Mouse (Mus musculus): ENCODE data around the gene Clcn5.

The Clcn5 gene

GRCm38 (mm10) chrX:7319089-7319721 lies at the start of gene Clcn5:
TSS of gene Clcn5 (minus strand) at chrX:7319358.
- DNase-seq (ENCODE audit: low spot score in 2 of 2), result peak; percentile 76 to 85

GRCm38 (mm10) chrX:7325455-7325854 lies 6.3 kb upstream of the Clcn5 start:
- DNase-seq (ENCODE audit: low spot score in 2 of 2), result no peak

- peak; percentile 31 to 36 for DNase-seq (ENCODE audit: low spot score in 2 of 2)
Observed at GRCm38 (mm10) chrX:7322288-7322687, 3.1 kb upstream of the Clcn5 start.

- no peak for DNase-seq (ENCODE audit: low spot score in 2 of 2)
Observed at GRCm38 (mm10) chrX:7320571-7320970, 1.4 kb upstream of the Clcn5 start.

- DNase-seq (ENCODE audit: low spot score in 2 of 2), result no peak
Observed at GRCm38 (mm10) chrX:7318551-7319025, 570 bp downstream of the Clcn5 start.

- peak; percentile 3 to 23 for DNase-seq (ENCODE audit: low spot score in 2 of 2)
Observed at GRCm38 (mm10) chrX:7315115-7315514, 4.0 kb downstream of the Clcn5 start.

GRCm38 (mm10) chrX:7314645-7315044 lies 4.5 kb downstream of the Clcn5 start:
- peak in 1 of 2 experiments; percentile 2 for DNase-seq (ENCODE audit: low spot score in 2 of 2)

- no peak for DNase-seq (ENCODE audit: low spot score in 2 of 2)
Observed at GRCm38 (mm10) chrX:7308242-7308641, 10.9 kb downstream of the Clcn5 start.

GRCm38 (mm10) chrX:7306861-7307260 lies 12.3 kb downstream of the Clcn5 start:
- no peak for DNase-seq (ENCODE audit: low spot score in 2 of 2)

GRCm38 (mm10) chrX:7292981-7293380 lies 26.2 kb downstream of the Clcn5 start:
- no peak for DNase-seq (ENCODE audit: low spot score in 2 of 2)

- no peak for DNase-seq (ENCODE audit: low spot score in 2 of 2)
Observed at GRCm38 (mm10) chrX:7292151-7292768, 26.9 kb downstream of the Clcn5 start.

GRCm38 (mm10) chrX:7288976-7289375 lies 30.2 kb downstream of the Clcn5 start:
- DNase-seq (ENCODE audit: low spot score in 2 of 2), result no peak

- no peak for DNase-seq (ENCODE audit: low spot score in 2 of 2)
Observed at GRCm38 (mm10) chrX:7287051-7287734, 32.0 kb downstream of the Clcn5 start.

GRCm38 (mm10) chrX:7282636-7283035 lies 36.5 kb downstream of the Clcn5 start:
- DNase-seq (ENCODE audit: low spot score in 2 of 2), result no peak

GRCm38 (mm10) chrX:7279722-7280121 lies 39.4 kb downstream of the Clcn5 start:
- no peak for DNase-seq (ENCODE audit: low spot score in 2 of 2)

GRCm38 (mm10) chrX:7276564-7276963 lies 42.6 kb downstream of the Clcn5 start:
- no peak for DNase-seq (ENCODE audit: low spot score in 2 of 2)

GRCm38 (mm10) chrX:7261149-7261548 lies 58.0 kb downstream of the Clcn5 start:
- DNase-seq (ENCODE audit: low spot score in 2 of 2), result no peak

GRCm38 (mm10) chrX:7260400-7261113 lies 58.6 kb downstream of the Clcn5 start:
- no peak for DNase-seq (ENCODE audit: low spot score in 2 of 2)

- no peak for DNase-seq (ENCODE audit: low spot score in 2 of 2)
Observed at GRCm38 (mm10) chrX:7259718-7260117, 59.4 kb downstream of the Clcn5 start.

- DNase-seq (ENCODE audit: low spot score in 2 of 2), result no peak
Observed at GRCm38 (mm10) chrX:7256022-7256421, 63.1 kb downstream of the Clcn5 start.

- DNase-seq (ENCODE audit: low spot score in 2 of 2), result no peak
Observed at GRCm38 (mm10) chrX:7204099-7204498, 115.1 kb downstream of the Clcn5 start.

GRCm38 (mm10) chrX:7203535-7203934 lies 115.6 kb downstream of the Clcn5 start:
- DNase-seq (ENCODE audit: low spot score in 2 of 2), result no peak
